Mouse (Mus musculus) inflammation-experienced regulatory T-cells, adult 6 months (primary cell): ENCODE data around the gene Mamdc4. TPM values are rescaled to one million over a fixed set of nuclear protein-coding genes. Genes with fewer than 3 reads are reported as not detected.

Experiments
- polyA plus RNA-seq, 3 experiments: library from polyadenylated mRNA; unstranded; fragments of 100-300 nt; shearing (Covaris generic); gene quantifications; one replicate each; pipeline ENCODE4 v1.2.1; 2017

The Mamdc4 gene
- polyA plus RNA-seq, 3 experiments from 2014 or later = 0.85 to 2.2 (median 1.3) TPM

Other genes with a start within 250 kb of the Mamdc4 start
- 10 to 100 TPM; 21.2 to 24.3 (median 23.1) TPM for gene Man1b1, start 242.5 kb downstream of the Mamdc4 start, polyA plus RNA-seq
- 10 to 100 TPM; 10.2 to 24.6 (median 21.1) TPM for gene Dpp7, start 218.5 kb downstream of the Mamdc4 start, polyA plus RNA-seq
- gene Uap1l1, start 209.2 kb downstream of the Mamdc4 start, polyA plus RNA-seq = 10 to 100 TPM; 12.2 to 20.6 (median 18.3) TPM
- gene Sapcd2, start 202.5 kb downstream of the Mamdc4 start, polyA plus RNA-seq = 10 to 100 TPM in 1 of 3 experiments, under 1 TPM in 2; 0.44 to 10.5 (median 0.80) TPM
- gene Entpd2, start 179.0 kb downstream of the Mamdc4 start, polyA plus RNA-seq = 1 to 10 TPM in 1 of 3 experiments, under 1 TPM in 1, not detected in 1; 0.49 to 1.3 TPM
- 1 to 10 TPM; 2.8 to 6.1 (median 6.0) TPM for gene Npdc1, start 175.5 kb downstream of the Mamdc4 start, polyA plus RNA-seq
- 10 to 100 TPM in 1 of 3 experiments, 1 to 10 TPM in 2; 4.1 to 14.7 (median 7.2) TPM for gene Fut7, start 151.6 kb downstream of the Mamdc4 start, polyA plus RNA-seq
- 10 to 100 TPM; 31.4 to 59.3 (median 41.8) TPM for gene Abca2, start 146.1 kb downstream of the Mamdc4 start, polyA plus RNA-seq
- 1 to 10 TPM; 1.2 to 1.9 (median 1.6) TPM for gene Clic3, start 118.0 kb downstream of the Mamdc4 start, polyA plus RNA-seq
- 10 to 100 TPM; 70.4 to 92.1 (median 89.2) TPM for gene Paxx, start 113.8 kb downstream of the Mamdc4 start, polyA plus RNA-seq
- gene Ptgds, start 104.8 kb downstream of the Mamdc4 start, polyA plus RNA-seq = not detected
- not detected for gene Lcn12, start 80.9 kb downstream of the Mamdc4 start, polyA plus RNA-seq
- gene Fbxw5, start 74.1 kb downstream of the Mamdc4 start, polyA plus RNA-seq = 10 to 100 TPM; 49.1 to 88.0 (median 76.8) TPM
- 1 to 10 TPM; 2.1 to 5.1 (median 3.4) TPM for gene C8g, start 73.1 kb downstream of the Mamdc4 start, polyA plus RNA-seq
- 10 to 100 TPM; 74.8 to 85.3 (median 76.1) TPM for gene Traf2, start 27.9 kb downstream of the Mamdc4 start, polyA plus RNA-seq
- 100 to 1,000 TPM; 246 to 394 (median 269) TPM for gene Edf1, start 17.0 kb downstream of the Mamdc4 start, polyA plus RNA-seq
- gene Phpt1, start 379 bp upstream of the Mamdc4 start, polyA plus RNA-seq = 10 to 100 TPM; 37.0 to 64.3 (median 56.2) TPM
- gene Ajm1, start 6.9 kb upstream of the Mamdc4 start, polyA plus RNA-seq = under 1 TPM in 1 of 3 experiments, not detected in 2; 0.07 TPM
- gene Rabl6, start 33.7 kb upstream of the Mamdc4 start, polyA plus RNA-seq = 10 to 100 TPM; 14.0 to 28.3 (median 18.0) TPM
- gene Ccdc183, start 42.8 kb upstream of the Mamdc4 start, polyA plus RNA-seq = not detected
- 1 to 10 TPM in 2 of 3 experiments, under 1 TPM in 1; 0.80 to 2.2 (median 1.1) TPM for gene Tmem141, start 47.2 kb upstream of the Mamdc4 start, polyA plus RNA-seq
- gene Fcna, start 53.2 kb upstream of the Mamdc4 start, polyA plus RNA-seq = under 1 TPM in 1 of 3 experiments, not detected in 2; 0.96 TPM
- not detected for gene Lcn8, start 78.3 kb upstream of the Mamdc4 start, polyA plus RNA-seq
- not detected for gene Lcn5, start 83.1 kb upstream of the Mamdc4 start, polyA plus RNA-seq
- not detected for gene Lcn6, start 101.9 kb upstream of the Mamdc4 start, polyA plus RNA-seq
- 1 to 10 TPM in 2 of 3 experiments, not detected in 1; 1.1 to 1.4 TPM for gene Lcn10, start 107.9 kb upstream of the Mamdc4 start, polyA plus RNA-seq
- not detected for gene Obp2a, start 125.2 kb upstream of the Mamdc4 start, polyA plus RNA-seq
- 100 to 1,000 TPM in 1 of 3 experiments, 10 to 100 TPM in 2; 31.0 to 105 (median 84.4) TPM for gene Bmyc, start 131.9 kb upstream of the Mamdc4 start, polyA plus RNA-seq
- not detected for gene Obp2b, start 162.2 kb upstream of the Mamdc4 start, polyA plus RNA-seq
- not detected for gene Lcn3, start 190.7 kb upstream of the Mamdc4 start, polyA plus RNA-seq
- not detected for gene Lcn11, start 202.2 kb upstream of the Mamdc4 start, polyA plus RNA-seq
- not detected for gene Gm13539, start 207.4 kb upstream of the Mamdc4 start, polyA plus RNA-seq
- gene Glt6d1, start 241.0 kb upstream of the Mamdc4 start, polyA plus RNA-seq = not detected
- gene Lcn9, start 248.3 kb upstream of the Mamdc4 start, polyA plus RNA-seq = not detected